Mouse (Mus musculus): ENCODE results near the gene Gm20521.
"Not testable (repeated sequence)": the region's sequence is repeated elsewhere in the genome, so short reads cannot be mapped to it uniquely, and the experiment has no call there.

DNA sequence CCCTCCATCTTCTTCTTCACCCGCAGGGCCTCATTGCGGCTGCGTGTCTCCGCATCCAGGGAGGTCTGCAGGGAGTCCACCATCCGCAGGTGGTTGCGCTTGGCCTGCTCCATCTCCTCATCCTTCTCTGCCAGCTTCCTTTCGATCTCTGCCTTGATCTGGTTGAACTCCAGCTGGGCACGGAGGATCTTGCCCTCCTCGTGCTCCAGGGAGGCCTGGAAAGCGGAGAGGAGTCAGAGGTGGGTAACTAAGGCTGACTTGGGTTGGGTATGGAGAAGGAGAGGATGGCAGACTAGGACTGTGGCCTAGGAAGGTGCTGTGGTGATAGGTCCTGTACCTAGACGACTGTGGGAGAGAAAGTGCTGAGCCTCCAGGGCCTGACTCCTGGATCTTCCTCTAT, 63.8 kb downstream of the Gm20521 start:
- not testable (repeated sequence) for TF ChIP-seq CTCF (IDR thresholded peaks at IDR 0.05; ENCODE audit: control insufficient read depth, insufficient read depth, low read length); POLR2A (IDR thresholded peaks at IDR 0.05; ENCODE audit: borderline replicate concordance, control insufficient read depth, low read depth, low read length)
